Mouse (Mus musculus) stomach, embryonic 16.5 days (tissue): Measurements from ENCODE around the gene Cdkl4. TPM values are rescaled to one million over a fixed set of nuclear protein-coding genes. Genes with fewer than 3 reads are reported as not detected.
"Not testable (repeated sequence)": the region's sequence is repeated elsewhere in the genome, so short reads cannot be mapped to it uniquely, and the experiment has no call there.

ENCODE experiments used
- ATAC-seq: fragments of 200-750 bp; cut with Nextera tagmentation; 2 replicates; pipeline ENCODE4 v1.8.0; 2017; ENCODE audit warnings: moderate number of reproducible peaks, moderate TSS enrichment; ENCODE audit not compliant: insufficient read depth, low FRiP score
- H3K27ac ChIP-seq: fragments of 300-500 bp; sonication (generic); 2 replicates; pipeline ENCODE4 v1.5.1; 2014; ENCODE audit warnings: low read length
- H3K27me3 ChIP-seq: fragments of 300-500 bp; sonication (generic); 2 replicates; pipeline ENCODE4 v1.6.1; 2014; ENCODE audit warnings: low read length, control low read depth, mixed read lengths; ENCODE audit not compliant: control insufficient read depth, insufficient read depth
- H3K36me3 ChIP-seq: fragments of 300-500 bp; sonication (generic); 2 replicates; pipeline ENCODE4 v1.6.1; 2014; ENCODE audit warnings: low read length; ENCODE audit not compliant: control insufficient read depth, insufficient read depth
- H3K4me1 ChIP-seq: fragments of 300-500 bp; sonication (generic); 2 replicates; pipeline ENCODE4 v1.6.1; 2014; ENCODE audit warnings: low read length, control low read depth, mixed read lengths; ENCODE audit not compliant: control insufficient read depth, insufficient read depth
- H3K4me2 ChIP-seq: fragments of 300-500 bp; sonication (generic); 2 replicates; pipeline ENCODE4 v1.6.1; 2014; ENCODE audit warnings: low read depth, low read length, mixed read lengths
- H3K4me3 ChIP-seq: fragments of 300-500 bp; sonication (generic); replicated peaks from 2 replicates; pipeline ENCODE4 v1.5.1; 2014; ENCODE audit warnings: mild to moderate bottlenecking, low read length
- H3K9ac ChIP-seq: fragments of 300-500 bp; sonication (generic); 2 replicates; pipeline ENCODE4 v1.6.1; 2014; ENCODE audit warnings: low read length
- H3K9me3 ChIP-seq: fragments of 300-500 bp; sonication (generic); replicated peaks from 2 replicates; pipeline ENCODE4 v1.6.1; 2016; ENCODE audit warnings: low read length, control low read depth; ENCODE audit not compliant: control insufficient read depth
- WGBS: fragments of 180-500 bp; shearing (Covaris S2); extraction: QIAGEN DNeasy Blood & Tissue Kit; methylation state at CpG from one replicate; pipeline ENCODE4 v1.1.7; 2014; 5-methylcytosine and 5-hydroxymethylcytosine counted together
- polyA plus RNA-seq: library from polyadenylated mRNA; unstranded; fragments of >200 nt; fragmentation: Nextera tagmentation; extraction: Ambion mirVana; gene quantifications from 2 replicates; pipeline ENCODE4 v1.2.1, GENCODE M21; 2015

Cdkl4 gene
- polyA plus RNA-seq, 1 experiment from 2014 or later, result 0.26 TPM

DNA sequence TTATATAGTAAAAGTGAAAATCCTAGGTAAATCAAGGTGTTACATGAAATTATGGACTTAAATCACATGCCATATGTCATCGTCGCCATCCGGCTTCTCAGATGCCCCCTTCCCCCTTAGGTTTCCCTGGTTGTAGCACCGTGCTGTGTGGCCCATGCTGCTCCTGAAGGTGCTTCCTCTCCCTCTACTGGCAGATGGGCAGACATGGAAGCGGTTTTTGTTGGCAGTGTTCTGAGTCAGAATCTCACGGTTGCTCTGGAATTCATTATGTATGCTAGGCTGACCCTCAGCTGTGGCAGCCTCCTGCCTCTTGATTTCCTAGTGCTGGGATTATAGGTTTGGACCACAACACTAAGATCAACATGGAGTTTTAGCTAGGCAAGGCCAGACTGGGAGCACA is 40.5 kb downstream of the Cdkl4 start:
- no peaks in the 10 kb centered on the region for H3K36me3 ChIP-seq
- H3K4me2 ChIP-seq, result no peak overlapping the region
- H3K27ac ChIP-seq, result no peak overlapping the region
- 64% methylated on average over 6 of the region's 6 CpGs for WGBS
- no peaks in the 10 kb centered on the region for H3K4me1 ChIP-seq
- no peak overlapping the region for H3K4me3 ChIP-seq
- no peaks in the 10 kb centered on the region for H3K9me3 ChIP-seq
- H3K27me3 ChIP-seq, result no peaks in the 10 kb centered on the region
- no peak for ATAC-seq
- no peak overlapping the region for H3K9ac ChIP-seq

DNA sequence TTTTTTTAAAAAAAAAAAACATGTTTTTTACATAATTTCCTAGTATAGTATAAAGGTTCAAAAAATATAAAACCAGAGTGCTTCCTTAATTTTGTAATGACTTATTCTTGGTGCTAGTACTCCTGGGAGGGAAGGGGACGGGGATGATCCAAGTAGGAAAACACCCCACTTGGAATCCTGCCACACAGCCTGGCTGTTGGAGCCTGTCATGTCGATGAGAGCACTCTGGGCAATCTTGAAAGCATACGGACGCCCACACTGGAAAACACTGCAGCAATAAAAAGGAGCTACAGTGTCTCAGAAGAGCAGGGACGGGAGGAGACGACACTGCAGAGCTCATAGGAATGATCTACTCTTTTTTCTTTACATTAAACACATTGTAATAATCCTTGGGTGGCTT is 42.0 kb downstream of the Cdkl4 start:
- H3K9ac ChIP-seq, result no peak overlapping the region
- no peaks in the 10 kb centered on the region for H3K27me3 ChIP-seq
- no peak overlapping the region for H3K4me3 ChIP-seq
- no peaks in the 10 kb centered on the region for H3K9me3 ChIP-seq
- no peak for ATAC-seq
- no peaks in the 10 kb centered on the region for H3K4me1 ChIP-seq
- no peak overlapping the region for H3K4me2 ChIP-seq
- 63% methylated on average over 6 of the region's 6 CpGs for WGBS
- no peak overlapping the region for H3K27ac ChIP-seq
- H3K36me3 ChIP-seq, result no peaks in the 10 kb centered on the region

DNA sequence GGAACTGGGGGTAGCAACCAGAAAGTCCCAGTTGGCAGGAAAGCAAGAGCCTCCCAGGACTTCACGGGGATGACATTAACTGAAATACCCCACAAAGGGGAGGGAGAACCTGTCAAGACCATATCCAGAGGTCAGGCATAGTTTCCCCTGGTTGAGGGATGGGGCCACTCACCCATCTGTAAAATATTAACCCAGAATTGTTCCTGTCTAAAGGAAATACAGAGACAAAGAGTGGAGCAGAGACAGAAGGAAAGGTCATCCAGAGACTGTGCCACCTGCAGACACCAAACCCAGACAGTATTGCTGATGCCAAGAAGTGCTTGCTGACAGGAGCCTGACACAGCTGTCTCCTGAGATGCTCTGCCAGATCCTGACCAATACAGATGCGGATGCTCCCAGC is 46.3 kb downstream of the Cdkl4 start:
- not testable (repeated sequence) for H3K27me3 ChIP-seq, H3K4me1 ChIP-seq, H3K9ac ChIP-seq, ATAC-seq, H3K4me2 ChIP-seq, H3K36me3 ChIP-seq, H3K9me3 ChIP-seq, H3K27ac ChIP-seq, H3K4me3 ChIP-seq
- 60% methylated on average over 2 of the region's 2 CpGs for WGBS

DNA sequence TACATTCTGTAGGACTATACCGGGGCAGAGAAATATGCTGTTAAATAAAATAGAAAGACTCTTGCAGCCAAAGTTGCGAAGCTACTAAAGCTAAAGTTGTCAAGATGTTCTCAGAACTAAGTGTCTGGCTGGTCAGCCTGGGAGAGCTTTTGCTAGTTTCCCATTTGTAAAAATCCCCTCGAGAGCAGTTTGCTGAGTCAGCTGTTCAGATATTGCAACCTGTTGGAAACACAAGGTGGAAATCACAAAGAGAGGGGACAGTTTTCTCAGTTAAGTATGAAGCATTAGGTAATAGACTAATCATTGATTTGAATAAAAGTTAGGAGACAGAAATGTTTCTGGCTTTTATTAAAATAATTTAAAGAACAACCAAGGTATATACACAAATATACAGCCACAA is 54.4 kb downstream of the Cdkl4 start:
- no peaks in the 10 kb centered on the region for H3K27me3 ChIP-seq
- ATAC-seq, result no peak
- H3K4me2 ChIP-seq, result no peak overlapping the region
- no peak overlapping the region for H3K9ac ChIP-seq
- H3K4me1 ChIP-seq, result no peaks in the 10 kb centered on the region
- no peaks in the 10 kb centered on the region for H3K9me3 ChIP-seq
- 82% methylated on average over 3 of the region's 3 CpGs for WGBS
- H3K27ac ChIP-seq, result no peak overlapping the region
- H3K4me3 ChIP-seq, result no peak overlapping the region
- no peaks in the 10 kb centered on the region for H3K36me3 ChIP-seq

DNA sequence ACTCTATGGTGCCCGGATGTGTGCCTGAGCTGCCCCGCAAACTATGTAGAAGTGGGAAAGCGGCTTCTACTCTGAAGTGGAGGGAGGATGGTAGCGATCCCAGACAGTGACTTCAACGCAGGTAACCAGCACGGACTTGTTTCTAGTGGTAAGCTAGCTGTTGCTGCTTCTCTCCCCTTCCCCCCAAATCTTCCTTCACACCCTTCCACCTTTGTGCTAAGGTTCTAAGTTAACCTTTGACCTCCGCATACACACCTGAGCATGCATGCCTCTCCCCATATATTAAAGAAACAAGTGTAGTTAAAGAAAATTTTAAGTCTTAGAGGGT is 55.4 kb downstream of the Cdkl4 start:
- H3K4me2 ChIP-seq, result no peak overlapping the region
- 74% methylated on average over 7 of the region's 7 CpGs for WGBS
- H3K27ac ChIP-seq, result no peak overlapping the region
- no peak overlapping the region for H3K4me3 ChIP-seq
- no peak for ATAC-seq
- H3K36me3 ChIP-seq, result no peaks in the 10 kb centered on the region
- H3K27me3 ChIP-seq, result no peaks in the 10 kb centered on the region
- no peak overlapping the region for H3K9ac ChIP-seq
- no peaks in the 10 kb centered on the region for H3K9me3 ChIP-seq
- H3K4me1 ChIP-seq, result no peaks in the 10 kb centered on the region

- no peak overlapping the region for H3K27ac ChIP-seq
- no peak overlapping the region for H3K4me2 ChIP-seq
- 62% methylated on average over 4 of the region's 4 CpGs for WGBS
- no peak for ATAC-seq
- no peaks in the 10 kb centered on the region for H3K4me1 ChIP-seq
- no peaks in the 10 kb centered on the region for H3K27me3 ChIP-seq
- no peak overlapping the region for H3K9ac ChIP-seq
- no peaks in the 10 kb centered on the region for H3K36me3 ChIP-seq
- H3K4me3 ChIP-seq, result no peak overlapping the region
- no peaks in the 10 kb centered on the region for H3K9me3 ChIP-seq
Measured at GRCm38 (mm10) chr17:80521521-80522228, 55.9 kb downstream of the Cdkl4 start.

- H3K4me2 ChIP-seq, result no peak overlapping the region
- no peak overlapping the region for H3K4me3 ChIP-seq
- WGBS, result 75% methylated on average over 8 of the region's 8 CpGs
- H3K27me3 ChIP-seq, result no peaks in the 10 kb centered on the region
- no peaks in the 10 kb centered on the region for H3K9me3 ChIP-seq
- no peak overlapping the region for H3K9ac ChIP-seq
- no peak overlapping the region for H3K27ac ChIP-seq
- H3K4me1 ChIP-seq, result no peaks in the 10 kb centered on the region
- no peak for ATAC-seq
- no peaks in the 10 kb centered on the region for H3K36me3 ChIP-seq
Measured at GRCm38 (mm10) chr17:80520537-80520936, 57.1 kb downstream of the Cdkl4 start.

DNA sequence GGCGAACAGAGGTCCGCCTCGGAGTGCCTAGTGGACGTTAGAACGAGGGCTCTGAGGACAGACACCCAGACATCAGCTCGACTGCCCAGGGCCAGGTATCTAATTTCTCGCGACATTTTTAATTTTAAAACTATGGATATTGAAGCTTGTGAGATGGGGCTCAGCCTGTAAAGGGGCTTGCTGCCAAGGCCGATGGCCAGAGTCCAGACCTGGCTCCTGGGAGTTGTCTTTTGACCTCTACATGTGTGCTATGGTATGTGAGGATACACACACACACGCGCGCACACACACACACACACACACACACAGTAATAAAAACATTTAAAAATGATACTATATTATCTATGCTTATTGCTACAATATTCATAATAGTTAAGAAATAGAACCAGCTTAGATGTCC is 58.8 kb downstream of the Cdkl4 start:
- Histone ChIP-seq H3K9me3 (no peaks in the 10 kb centered on the region), H3K4me1 (no peaks in the 10 kb centered on the region), H3K4me3 (no peak overlapping the region), H3K27me3 (no peaks in the 10 kb centered on the region), H3K27ac (no peak overlapping the region), H3K9ac (no peak overlapping the region), H3K36me3 (no peaks in the 10 kb centered on the region), H3K4me2 (no peak overlapping the region)
- whole genome bisulfite sequencing, result 90% methylated on average over 12 of the region's 12 CpGs
- no peak for ATAC-seq

DNA sequence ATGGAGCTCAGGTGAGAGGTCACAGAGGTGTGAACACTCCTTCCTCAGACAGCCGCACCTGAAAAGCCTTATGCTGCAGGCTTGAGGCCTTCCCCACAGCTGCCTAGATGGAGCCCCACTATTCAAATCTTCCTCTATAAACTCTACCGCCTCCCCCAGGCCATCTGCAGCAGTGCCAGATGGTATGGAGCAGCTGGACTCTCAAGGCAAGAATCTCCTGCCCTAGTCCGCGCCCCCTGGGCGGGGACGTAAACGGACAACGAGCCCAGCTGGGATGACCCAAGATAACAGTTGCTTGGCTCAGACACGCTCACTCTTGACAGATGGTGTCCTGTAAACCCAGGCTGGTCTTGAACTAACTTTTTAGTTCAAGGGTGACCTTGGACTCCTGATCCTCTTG is 60.4 kb downstream of the Cdkl4 start:
- Histone ChIP-seq H3K36me3 (no peaks in the 10 kb centered on the region), H3K9me3 (no peaks in the 10 kb centered on the region), H3K4me3 (no peak overlapping the region), H3K27ac (no peak overlapping the region), H3K9ac (no peak overlapping the region), H3K4me1 (no peaks in the 10 kb centered on the region), H3K27me3 (no peaks in the 10 kb centered on the region), H3K4me2 (no peak overlapping the region)
- no peak for ATAC-seq
- WGBS, result 64% methylated on average over 9 of the region's 9 CpGs

GRCm38 (mm10) chr17:80515956-80516355 is 61.7 kb downstream of the Cdkl4 start:
- Histone ChIP-seq H3K36me3 (no peaks in the 10 kb centered on the region), H3K27me3 (no peaks in the 10 kb centered on the region), H3K9me3 (no peaks in the 10 kb centered on the region), H3K4me2 (no peak overlapping the region), H3K4me1 (no peaks in the 10 kb centered on the region), H3K4me3 (no peak overlapping the region), H3K9ac (no peak overlapping the region), H3K27ac (no peak overlapping the region)
- 89% methylated on average over 9 of the region's 9 CpGs for WGBS
- ATAC-seq, result no peak
